Mouse (Mus musculus) embryonic facial prominence, embryonic 11.5 days (tissue): ENCODE data around the gene Itgb5. TPM values are rescaled to one million over a fixed set of nuclear protein-coding genes. Genes with fewer than 3 reads are reported as not detected.

Experiments
- ATAC-seq: fragments of 200-750 bp; cut with Nextera tagmentation; replicated peaks from 2 replicates; pipeline ENCODE4 v1.8.0; 2017; ENCODE audit warnings: low read depth; ENCODE audit not compliant: insufficient number of reproducible peaks, low FRiP score, low TSS enrichment
- DNase-seq: peaks from one replicate; pipeline ENCODE4 v3.0.0-alpha.2; 2015; ENCODE audit warnings: low spot score
- H3K27ac ChIP-seq: fragments of 300-500 bp; sonication (generic); replicated peaks from 2 replicates; pipeline ENCODE4 v1.5.1; 2014; ENCODE audit warnings: mild to moderate bottlenecking, low read depth, low read length, control low read depth
- H3K27me3 ChIP-seq: fragments of 300-500 bp; sonication (generic); 2 replicates; pipeline ENCODE4 v1.6.1; 2014; ENCODE audit warnings: mild to moderate bottlenecking, low read length, moderate library complexity, mixed read lengths; ENCODE audit not compliant: control insufficient read depth, insufficient read depth
- H3K36me3 ChIP-seq: fragments of 300-500 bp; sonication (generic); replicated peaks from 2 replicates; pipeline ENCODE4 v1.6.1; 2014; ENCODE audit warnings: low read depth, mild to moderate bottlenecking, low read length, moderate library complexity, mixed read lengths; ENCODE audit not compliant: control insufficient read depth, insufficient read depth
- H3K4me1 ChIP-seq: fragments of 300-500 bp; sonication (generic); 2 replicates; pipeline ENCODE4 v1.6.1; 2014; ENCODE audit warnings: low read length, mixed read lengths; ENCODE audit not compliant: control insufficient read depth, insufficient read depth
- H3K4me2 ChIP-seq: fragments of 300-500 bp; sonication (generic); 2 replicates; pipeline ENCODE4 v1.6.1; 2014; ENCODE audit warnings: low read depth, mild to moderate bottlenecking, control low read depth, low read length, moderate library complexity
- H3K4me3 ChIP-seq: fragments of 300-500 bp; sonication (generic); 2 replicates; pipeline ENCODE4 v1.5.1; 2014; ENCODE audit warnings: low read depth, low read length, control low read depth
- H3K9ac ChIP-seq: fragments of 300-500 bp; sonication (generic); replicated peaks from 2 replicates; pipeline ENCODE4 v1.6.1; 2014; ENCODE audit warnings: mild to moderate bottlenecking, control low read depth, low read length
- H3K9me3 ChIP-seq: fragments of 300-500 bp; sonication (generic); replicated peaks from 2 replicates; pipeline ENCODE4 v1.6.1; 2016; ENCODE audit warnings: mild to moderate bottlenecking, low read length, inconsistent platforms, mixed read lengths; ENCODE audit not compliant: control insufficient read depth
- WGBS: fragments of 180-500 bp; shearing (Covaris S2); extraction: QIAGEN DNeasy Blood & Tissue Kit; methylation state at CpG from one replicate; pipeline ENCODE4 v1.1.7; 2014; 5-methylcytosine and 5-hydroxymethylcytosine counted together
- polyA plus RNA-seq: library from polyadenylated mRNA; unstranded; fragments of >200 nt; fragmentation: Nextera tagmentation; extraction: Ambion mirVana; gene quantifications from 2 replicates; pipeline ENCODE4 v1.2.1, GENCODE M21; 2014

Itgb5 gene
- polyA plus RNA-seq, 1 experiment from 2014 or later, result 80.3 TPM

GRCm38 (mm10) chr16:33795106-33795505, 34.4 kb upstream of the Itgb5 start:
- Histone ChIP-seq H3K9ac (no peak overlapping the region), H3K27ac (no peak overlapping the region), H3K9me3 (no peaks in the 10 kb centered on the region), H3K36me3 (no peaks in the 10 kb centered on the region), H3K27me3 (no peaks in the 10 kb centered on the region), H3K4me1 (no peaks in the 10 kb centered on the region), H3K4me2 (no peak overlapping the region), H3K4me3 (no peak overlapping the region)
- DNase-seq, result no peak
- WGBS, result 78% methylated on average over 4 of the region's 4 CpGs
- no peak for ATAC-seq

- H3K36me3 ChIP-seq, result no peaks in the 10 kb centered on the region
- H3K9me3 ChIP-seq, result no peaks in the 10 kb centered on the region
- no peak overlapping the region for H3K4me3 ChIP-seq
- H3K27ac ChIP-seq, result no peak overlapping the region
- WGBS, result 80% methylated on average over 6 of the region's 6 CpGs
- no peak overlapping the region for H3K9ac ChIP-seq
- no peaks in the 10 kb centered on the region for H3K4me1 ChIP-seq
- DNase-seq (no peak), ATAC-seq (no peak)
- H3K27me3 ChIP-seq, result no peaks in the 10 kb centered on the region
- no peak overlapping the region for H3K4me2 ChIP-seq
Observed at GRCm38 (mm10) chr16:33795887-33796286, 33.6 kb upstream of the Itgb5 start.

GRCm38 (mm10) chr16:33796756-33797155, 32.7 kb upstream of the Itgb5 start:
- Histone ChIP-seq H3K9ac (no peak overlapping the region), H3K4me2 (no peak overlapping the region), H3K27me3 (no peaks in the 10 kb centered on the region), H3K4me3 (no peak overlapping the region), H3K9me3 (no peaks in the 10 kb centered on the region), H3K36me3 (no peaks in the 10 kb centered on the region), H3K4me1 (no peaks in the 10 kb centered on the region), H3K27ac (no peak overlapping the region)
- ATAC-seq (no peak), DNase-seq (no peak)
- WGBS, result 88% methylated on average over 3 of the region's 3 CpGs

GRCm38 (mm10) chr16:33797860-33798259, 31.6 kb upstream of the Itgb5 start:
- DNase-seq (peak; percentile 79), ATAC-seq (no peak)
- Histone ChIP-seq H3K9ac (no peak overlapping the region), H3K27me3 (no peaks in the 10 kb centered on the region), H3K4me2 (no peak overlapping the region), H3K9me3 (no peaks in the 10 kb centered on the region), H3K4me1 (no peaks in the 10 kb centered on the region), H3K36me3 (no peaks in the 10 kb centered on the region), H3K27ac (no peak overlapping the region), H3K4me3 (no peak overlapping the region)
- WGBS, result 44% methylated on average over 5 of the region's 5 CpGs

- WGBS, result 71% methylated on average over 3 of the region's 3 CpGs
- Histone ChIP-seq H3K27me3 (no peaks in the 10 kb centered on the region), H3K36me3 (no peaks in the 10 kb centered on the region), H3K4me2 (no peak overlapping the region), H3K27ac (no peak overlapping the region), H3K4me3 (no peak overlapping the region), H3K9me3 (no peaks in the 10 kb centered on the region), H3K4me1 (no peaks in the 10 kb centered on the region), H3K9ac (no peak overlapping the region)
- no peak for ATAC-seq
- DNase-seq, result no peak
Observed at GRCm38 (mm10) chr16:33810002-33810401, 19.5 kb upstream of the Itgb5 start.

- Histone ChIP-seq H3K36me3 (no peaks in the 10 kb centered on the region), H3K27me3 (no peaks in the 10 kb centered on the region), H3K4me1 (no peaks in the 10 kb centered on the region), H3K9me3 (no peaks in the 10 kb centered on the region), H3K9ac (no peak overlapping the region), H3K27ac (no peak overlapping the region), H3K4me2 (no peak overlapping the region), H3K4me3 (no peak overlapping the region)
- 87% methylated on average over 7 of the region's 7 CpGs for WGBS
- no peak for DNase-seq
- ATAC-seq, result no peak
Observed at GRCm38 (mm10) chr16:33818413-33819165, 10.9 kb upstream of the Itgb5 start.

- H3K36me3 ChIP-seq, result no peaks in the 10 kb centered on the region
- no peaks in the 10 kb centered on the region for H3K27me3 ChIP-seq
- H3K4me2 ChIP-seq, result no peak overlapping the region
- DNase-seq, result peak; percentile 95
- H3K9me3 ChIP-seq, result no peaks in the 10 kb centered on the region
- ATAC-seq, result no peak
- 22% methylated on average over 17 of the region's 17 CpGs for WGBS
- H3K27ac ChIP-seq, result no peak overlapping the region
- no peak overlapping the region for H3K4me3 ChIP-seq
- H3K9ac ChIP-seq, result no peak overlapping the region
- H3K4me1 ChIP-seq, result no peaks in the 10 kb centered on the region
Observed at GRCm38 (mm10) chr16:33820269-33821178, 8.9 kb upstream of the Itgb5 start.

- no peak for ATAC-seq
- Histone ChIP-seq H3K9me3 (no peaks in the 10 kb centered on the region), H3K4me2 (no peak overlapping the region), H3K27me3 (no peaks in the 10 kb centered on the region), H3K36me3 (no peaks in the 10 kb centered on the region), H3K9ac (no peak overlapping the region), H3K4me1 (no peaks in the 10 kb centered on the region), H3K4me3 (no peak overlapping the region), H3K27ac (no peak overlapping the region)
- 80% methylated on average over 6 of the region's 6 CpGs for WGBS
- DNase-seq, result no peak
Observed at GRCm38 (mm10) chr16:33824603-33825002, 4.9 kb upstream of the Itgb5 start.
